Mouse (Mus musculus) heart, postnatal 36 days (tissue): ENCODE data around the gene Olfr1337. TPM values are rescaled to one million over a fixed set of nuclear protein-coding genes. Genes with fewer than 3 reads are reported as not detected.
"Not testable (repeated sequence)": the region's sequence is repeated elsewhere in the genome, so short reads cannot be mapped to it uniquely, and the experiment has no call there.

Experiments
- DNase-seq, 2 experiments: peaks; one replicate each; pipeline ENCODE4 v3.0.0; 2021 to 2022
- intact Hi-C: fragments of 180-260 bp; cut with DNase I; formaldehyde crosslinking; loops from one replicate; pipeline ENCODE4 v1.15.1; 2025
- total RNA-seq, 2 experiments: library from RNA; stranded (reverse); gene quantifications; 2 replicates each; pipeline ENCODE4 v1.2.3; 2021

Gene Olfr1337
- not detected for total RNA-seq

GRCm38 (mm10) chr4:118782486-118782885 is at the start of gene Olfr1337:
TSS of gene Olfr1337 (minus strand) at chr4:118782586.
- DNase-seq = no peak
- intact Hi-C loops = no loop called here

GRCm38 (mm10) chr4:118818921-118819320 is 36.5 kb upstream of the Olfr1337 start:
- intact Hi-C loops = no loop called here
- no peak for DNase-seq

- no peak for DNase-seq
- intact Hi-C loops = no loop called here
Observed at GRCm38 (mm10) chr4:118809844-118810243, 27.5 kb upstream of the Olfr1337 start, which contains the start of gene Olfr1335. TSS of gene Olfr1335 (minus strand) at chr4:118809944.

- peak in 1 of 2 experiments; percentile 7 for DNase-seq
- intact Hi-C loops = not testable (repeated sequence)
Observed at GRCm38 (mm10) chr4:118792796-118793195, 10.4 kb upstream of the Olfr1337 start.

- no peak for DNase-seq
- intact Hi-C loops = no loop called here
Observed at GRCm38 (mm10) chr4:118758637-118759036, 23.7 kb downstream of the Olfr1337 start, which contains the start of gene Olfr1338. TSS of gene Olfr1338 (minus strand) at chr4:118758737.

GRCm38 (mm10) chr4:118741881-118742280 is 40.5 kb downstream of the Olfr1337 start:
- intact Hi-C loops = no loop called here

GRCm38 (mm10) chr4:118740988-118741698 is 41.2 kb downstream of the Olfr1337 start:
- intact Hi-C loops = no loop called here
- DNase-seq = no peak

More at GRCm38 (mm10) chr4:118741881-118742280, 40.5 kb downstream of the Olfr1337 start:
- DNase-seq = no peak

- no peak for DNase-seq
- intact Hi-C loops = no loop called here
Observed at GRCm38 (mm10) chr4:118739574-118739973, 42.8 kb downstream of the Olfr1337 start.

GRCm38 (mm10) chr4:118731875-118732274 is 50.5 kb downstream of the Olfr1337 start, which contains the start of gene Olfr1339:
TSS of gene Olfr1339 (plus strand) at chr4:118732175.
- no peak for DNase-seq
- intact Hi-C loops = no loop called here

Other genes with a start within 250 kb of the Olfr1337 start
- under 1 TPM in 1 of 2 experiments, not detected in 1; 0.33 TPM for gene Tmem125, start 238.5 kb downstream of the Olfr1337 start, total RNA-seq
- gene Cfap57, start 161.8 kb downstream of the Olfr1337 start, total RNA-seq = under 1 TPM in 1 of 2 experiments, not detected in 1; 0.05 TPM
- gene Ebna1bp2, start 161.8 kb downstream of the Olfr1337 start, total RNA-seq = 10 to 100 TPM; 38.0 to 39.1 TPM
- not detected for gene Olfr62, start 123.6 kb downstream of the Olfr1337 start, total RNA-seq
- gene Olfr1342, start 89.8 kb downstream of the Olfr1337 start, total RNA-seq = not detected
- not detected for gene Olfr1341, start 79.1 kb downstream of the Olfr1337 start, total RNA-seq
- not detected for gene Olfr1340, start 62.4 kb downstream of the Olfr1337 start, total RNA-seq
- gene Olfr1339, start 50.4 kb downstream of the Olfr1337 start, total RNA-seq = not detected
- gene Olfr1338, start 23.8 kb downstream of the Olfr1337 start, total RNA-seq = not detected
- gene Olfr1335, start 27.4 kb upstream of the Olfr1337 start, total RNA-seq = not detected
- gene Olfr1333, start 53.7 kb upstream of the Olfr1337 start, total RNA-seq = not detected
- gene Olfr1331, start 82.1 kb upstream of the Olfr1337 start, total RNA-seq = not detected
- gene Olfr1330, start 106.0 kb upstream of the Olfr1337 start, total RNA-seq = not detected
- not detected for gene Olfr1329, start 134.9 kb upstream of the Olfr1337 start, total RNA-seq
- gene Olfr1328, start 156.0 kb upstream of the Olfr1337 start, total RNA-seq = not detected
- gene Lao1, start 179.0 kb upstream of the Olfr1337 start, total RNA-seq = under 1 TPM; 0.28 to 0.38 TPM